Mouse (Mus musculus) right cerebral cortex, adult 18-20 months (tissue): ENCODE data around the gene Olfr385.
"Not testable (repeated sequence)": the region's sequence is repeated elsewhere in the genome, so short reads cannot be mapped to it uniquely, and the experiment has no call there.

Experiments
- DNase-seq: peaks from one replicate; pipeline ENCODE4 v3.0.0; 2022; ENCODE audit warnings: mixed read lengths

The Olfr385 gene

DNA sequence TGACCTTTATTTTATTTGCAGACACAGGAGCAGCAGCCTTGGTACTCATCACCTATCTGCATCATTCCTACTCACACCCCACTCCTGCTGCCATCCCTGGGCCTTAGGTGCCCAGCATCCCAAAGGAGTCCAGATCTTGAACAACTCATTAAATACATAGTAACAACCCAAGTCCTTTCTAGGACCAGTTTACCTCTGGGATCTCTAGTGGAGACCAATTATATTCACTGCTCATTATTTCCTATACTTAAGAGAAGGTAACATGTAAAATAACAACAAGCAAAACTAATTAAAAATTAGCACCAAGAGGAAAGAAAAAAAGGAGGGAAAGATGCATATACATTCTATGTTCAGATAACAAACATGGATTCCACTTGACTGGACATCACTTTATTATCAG lies at the start of gene Olfr385:
TSS of gene Olfr385 (minus strand) at position 101 of the 400 bp plus-strand sequence.
- DNase-seq: no peak

DNA sequence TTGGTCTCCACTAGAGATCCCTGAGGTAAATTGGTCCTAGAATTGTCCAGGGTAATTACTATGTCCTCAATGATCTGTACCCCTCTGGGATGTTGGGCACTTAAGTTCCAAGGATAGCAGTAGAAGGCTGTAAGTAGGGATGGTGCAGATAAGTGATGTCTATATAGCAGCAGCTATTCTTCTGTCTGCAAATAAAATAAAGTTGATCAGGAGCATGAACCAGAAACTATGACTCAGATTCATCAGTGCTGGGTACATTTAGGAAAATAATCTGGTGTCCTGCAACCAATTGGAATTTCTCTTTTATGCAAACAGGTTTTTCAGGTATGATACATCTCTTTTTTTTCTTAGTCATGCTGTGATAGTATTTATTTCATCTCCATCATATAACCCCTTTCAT lies 5.5 kb upstream of the Olfr385 start, which contains the start of gene Olfr384:
TSS of gene Olfr384 (plus strand) at position 301 of the 400 bp plus-strand sequence.
- DNase-seq: no peak

DNA sequence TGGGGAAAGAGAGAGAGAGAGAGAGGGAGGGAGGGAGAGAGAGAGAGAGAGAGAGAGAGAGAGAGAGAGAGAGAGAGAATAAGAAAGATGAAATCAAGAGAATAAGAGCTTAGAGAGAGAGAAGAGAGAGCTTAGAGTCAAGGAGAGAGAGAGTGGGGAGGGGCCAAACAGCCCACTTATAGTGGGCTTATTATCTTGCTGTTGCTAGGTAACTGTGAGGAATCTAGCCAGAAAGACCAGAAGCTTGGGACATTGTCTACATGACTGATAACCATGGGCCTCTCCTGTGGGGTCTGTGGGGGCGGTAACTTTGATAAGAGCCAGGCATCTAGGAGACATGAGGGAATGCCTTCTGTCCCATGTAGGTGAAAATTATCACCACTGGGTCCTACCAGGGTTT lies 9.6 kb downstream of the Olfr385 start:
- not testable (repeated sequence) for DNase-seq

DNA sequence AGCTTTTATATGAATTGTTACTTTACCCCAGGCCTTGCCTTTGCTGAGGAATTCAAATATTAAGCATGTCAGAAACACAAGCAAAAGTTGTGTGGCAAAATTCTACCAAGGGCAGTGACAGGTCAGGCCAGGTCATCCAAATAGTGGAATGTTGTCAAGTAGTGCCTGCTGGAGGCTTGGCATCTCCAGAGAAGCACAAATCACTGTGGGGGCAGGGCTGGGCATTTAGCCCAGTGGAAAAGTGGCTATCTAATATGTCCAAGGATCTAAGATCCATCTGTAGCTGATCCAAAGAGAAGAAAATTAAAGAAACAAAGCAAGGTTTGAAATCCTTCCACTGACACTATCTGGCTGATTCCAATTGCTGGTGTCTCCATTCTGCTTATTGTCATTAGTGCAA lies 12.9 kb downstream of the Olfr385 start:
- DNase-seq: no peak
